Mouse (Mus musculus) olfactory bulb, adult 2 months (tissue): ENCODE data around the gene Pofut1. TPM values are rescaled to one million over a fixed set of nuclear protein-coding genes. Genes with fewer than 3 reads are reported as not detected.

Experiments used
- H3K27ac ChIP-seq: fragments of 200-500 bp; 2 replicates; pipeline ENCODE4 v1.5.1; 2012; ENCODE audit warnings: low read depth, low read length; ENCODE audit not compliant: insufficient read depth
- H3K4me1 ChIP-seq: fragments of 200-500 bp; 2 replicates; pipeline ENCODE4 v1.6.1; 2012; ENCODE audit warnings: low read length; ENCODE audit not compliant: control insufficient read depth, insufficient read depth
- H3K4me3 ChIP-seq: fragments of 200-500 bp; 2 replicates; pipeline ENCODE4 v1.5.1; 2012; ENCODE audit warnings: mild to moderate bottlenecking, low read depth, low read length, moderate library complexity; ENCODE audit not compliant: insufficient read depth
- CTCF ChIP-seq: fragments of 200-500 bp; IDR thresholded peaks from 2 replicates; pipeline ENCODE4 v1.5.1; 2012; ENCODE audit warnings: low read depth, mild to moderate bottlenecking, low read length, moderate library complexity; ENCODE audit not compliant: insufficient read depth
- POLR2A ChIP-seq: fragments of 200-500 bp; IDR thresholded peaks from 2 replicates; pipeline ENCODE4 v1.6.1; 2012; ENCODE audit warnings: mild to moderate bottlenecking, low read depth, low read length, moderate library complexity; ENCODE audit not compliant: insufficient read depth
- WGBS: fragments of 180-500 bp; shearing (Covaris S2); methylation state at CpG from one replicate; pipeline ENCODE4 v1.1.7; 2018; 5-methylcytosine and 5-hydroxymethylcytosine counted together
- polyA plus RNA-seq: library from polyadenylated mRNA; stranded (reverse); fragments of >200 nt; gene quantifications from 2 replicates; pipeline ENCODE4 v1.2.4, GENCODE M21; 2012; ENCODE audit warnings: low replicate concordance; ENCODE audit not compliant: missing spikeins, insufficient read depth, insufficient read length

The Pofut1 gene
- polyA plus RNA-seq, 1 experiment: not detected

GRCm38 (mm10) chr2:153298863-153299262 lies 57.5 kb downstream of the Pofut1 start:
- 37% methylated on average over 4 of the region's 4 CpGs for WGBS
- peaks cover 15% of the 10 kb centered on the region for H3K4me1 ChIP-seq
- no peak overlapping the region for H3K4me3 ChIP-seq
- H3K27ac ChIP-seq: no peak overlapping the region
- no peak for TF ChIP-seq POLR2A
- TF ChIP-seq CTCF: no peak

DNA sequence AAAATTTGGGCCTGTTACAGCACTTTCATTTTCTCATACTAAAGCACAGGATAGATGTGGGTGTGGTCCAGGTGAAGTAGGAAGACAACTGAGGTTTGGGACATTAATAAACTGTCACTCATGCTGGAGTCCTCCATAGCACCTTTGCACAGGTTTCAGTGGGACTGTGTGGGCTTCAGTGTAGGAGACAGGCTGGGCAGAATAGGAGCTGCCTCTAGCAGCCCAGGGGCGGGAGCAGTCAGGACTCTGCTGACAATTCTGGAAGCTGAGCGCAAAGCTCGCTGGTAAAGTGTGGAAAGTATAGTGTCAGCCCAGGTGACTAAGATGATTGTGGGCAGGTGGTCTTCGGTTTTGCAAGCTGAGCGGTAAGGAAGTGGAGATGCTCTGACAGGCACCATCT lies 59.8 kb downstream of the Pofut1 start:
- 89% methylated on average over 5 of the region's 5 CpGs for WGBS
- TF ChIP-seq POLR2A (no peak), CTCF (no peak)

DNA sequence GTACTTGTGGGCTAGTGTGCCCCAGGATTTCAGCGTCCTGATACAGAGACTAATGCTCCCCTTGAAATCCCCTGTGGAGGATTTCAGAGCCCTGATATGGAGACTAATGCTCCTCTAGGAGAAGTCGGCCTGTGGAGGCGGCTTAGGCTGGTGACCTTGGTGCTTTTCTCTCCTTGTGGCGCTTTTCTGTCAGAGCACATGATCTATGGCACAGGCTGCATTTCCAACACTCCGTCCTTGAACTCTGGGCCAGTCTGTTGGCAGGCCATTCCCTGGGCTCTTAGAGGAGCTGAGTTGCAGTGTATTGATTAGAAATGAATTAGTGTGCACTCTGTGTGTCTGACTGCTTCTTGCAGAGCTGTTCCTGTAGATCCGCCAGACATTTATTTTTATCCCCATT lies 63.9 kb downstream of the Pofut1 start:
- Histone ChIP-seq H3K4me1 (peaks cover 4% of the 10 kb centered on the region; the same call in 1 of the 2 replicates), H3K4me3 (no peak overlapping the region), H3K27ac (0 out of 2 replicates have a peak overlapping the region, but pooled peaks have one; percentile 21)
- TF ChIP-seq POLR2A (no peak), CTCF (no peak)
- WGBS: 77% methylated on average over 6 of the region's 6 CpGs

More for the DNA sequence above, 59.8 kb downstream of the Pofut1 start:
- no peak overlapping the region for H3K4me3 ChIP-seq
- H3K27ac ChIP-seq: no peak overlapping the region
- H3K4me1 ChIP-seq: peaks cover 17% of the 10 kb centered on the region

GRCm38 (mm10) chr2:153308586-153308985 lies 67.3 kb downstream of the Pofut1 start:
- Histone ChIP-seq H3K27ac (no peak overlapping the region), H3K4me3 (no peak overlapping the region), H3K4me1 (peaks cover 4% of the 10 kb centered on the region; the same call in 1 of the 2 replicates)
- 84% methylated on average over 7 of the region's 7 CpGs for WGBS
- TF ChIP-seq POLR2A (no peak), CTCF (no peak)

DNA sequence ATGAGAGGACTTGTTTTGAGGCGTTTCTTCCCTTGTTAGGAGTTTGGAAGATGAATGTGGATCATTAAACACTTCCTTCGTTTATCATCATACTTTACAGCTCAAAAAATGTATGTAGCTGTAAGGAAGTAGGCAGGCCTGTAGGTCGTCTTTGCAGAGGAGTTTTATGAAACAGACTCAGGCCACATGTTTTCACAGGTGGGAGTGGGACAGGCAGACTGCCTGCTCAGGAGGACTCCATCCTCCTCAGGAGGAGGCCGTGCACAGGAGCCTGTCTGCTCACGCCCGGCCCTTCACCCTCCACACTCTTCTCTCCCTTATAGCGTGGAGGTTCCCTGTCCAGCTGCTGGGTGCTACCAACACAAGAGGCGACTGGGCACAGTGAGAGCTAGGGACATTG lies 67.8 kb downstream of the Pofut1 start:
- no peak overlapping the region for H3K4me3 ChIP-seq
- peaks cover 4% of the 10 kb centered on the region; the same call in 1 of the 2 replicates for H3K4me1 ChIP-seq
- WGBS: 81% methylated on average over 8 of the region's 8 CpGs
- no peak overlapping the region for H3K27ac ChIP-seq
- no peak for TF ChIP-seq POLR2A
- TF ChIP-seq CTCF: no peak

DNA sequence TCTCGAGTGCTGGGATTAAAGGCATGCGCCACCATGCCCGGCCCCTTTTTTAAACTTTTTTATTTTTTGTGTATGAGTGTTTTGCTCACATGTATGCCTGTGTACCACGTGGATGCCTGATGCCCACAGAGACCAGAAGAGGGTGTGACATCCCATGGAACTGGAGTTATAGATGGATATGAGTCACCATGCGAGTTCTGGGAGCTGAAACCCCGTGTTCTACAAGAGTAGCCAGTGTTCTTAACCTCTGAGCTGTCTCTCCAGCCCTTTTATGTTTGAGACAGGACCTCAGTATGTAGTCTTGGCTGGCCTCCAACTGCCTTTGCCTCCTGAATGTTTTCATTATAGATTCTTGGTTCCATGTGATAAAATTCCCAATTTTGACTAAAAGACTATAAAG lies 68.9 kb downstream of the Pofut1 start:
- no peak overlapping the region for H3K4me3 ChIP-seq
- TF ChIP-seq CTCF (no peak), POLR2A (no peak)
- no peak overlapping the region for H3K27ac ChIP-seq
- H3K4me1 ChIP-seq: peaks cover 1% of the 10 kb centered on the region; the same call in 1 of the 2 replicates
- 69% methylated on average over 6 of the region's 6 CpGs for WGBS

GRCm38 (mm10) chr2:153312884-153313283 lies 71.6 kb downstream of the Pofut1 start:
- WGBS: 88% methylated on average over 9 of the region's 9 CpGs
- H3K27ac ChIP-seq: no peak overlapping the region
- H3K4me3 ChIP-seq: no peak overlapping the region
- no peaks in the 10 kb centered on the region for H3K4me1 ChIP-seq
- TF ChIP-seq CTCF: no peak
- TF ChIP-seq POLR2A: no peak

- no peak overlapping the region for H3K27ac ChIP-seq
- 88% methylated on average over 4 of the region's 4 CpGs for WGBS
- H3K4me3 ChIP-seq: no peak overlapping the region
- no peaks in the 10 kb centered on the region for H3K4me1 ChIP-seq
- TF ChIP-seq CTCF (no peak), POLR2A (no peak)
Measured at GRCm38 (mm10) chr2:153318408-153318807, 77.1 kb downstream of the Pofut1 start.

GRCm38 (mm10) chr2:153319036-153319643 lies 77.8 kb downstream of the Pofut1 start:
- H3K27ac ChIP-seq: no peak overlapping the region
- H3K4me1 ChIP-seq: no peaks in the 10 kb centered on the region
- no peak for TF ChIP-seq POLR2A
- TF ChIP-seq CTCF: no peak
- H3K4me3 ChIP-seq: no peak overlapping the region
- WGBS: 86% methylated on average over 8 of the region's 8 CpGs

Other genes starting within 250 kb of the Pofut1 start
- not detected in 2 replicates for gene Pdrg1, start 226.1 kb upstream of the Pofut1 start, polyA plus RNA-seq
- not detected in 2 replicates for gene Xkr7, start 209.7 kb upstream of the Pofut1 start, polyA plus RNA-seq
- not detected in 2 replicates for gene Ccm2l, start 175.6 kb upstream of the Pofut1 start, polyA plus RNA-seq
- not detected in 2 replicates for gene Hck, start 133.1 kb upstream of the Pofut1 start, polyA plus RNA-seq
- gene Tm9sf4, start 80.2 kb upstream of the Pofut1 start, polyA plus RNA-seq: not detected in 2 replicates
- not detected in 2 replicates for gene Tspyl3, start 16.1 kb upstream of the Pofut1 start, polyA plus RNA-seq
- not detected in 2 replicates for gene Plagl2, start 107 bp upstream of the Pofut1 start, polyA plus RNA-seq
- gene Kif3b, start 49.9 kb downstream of the Pofut1 start, polyA plus RNA-seq: not detected in 2 replicates
- 329 TPM in 1 of 2 replicates, not detected in the other for gene Asxl1, start 104.3 kb downstream of the Pofut1 start, polyA plus RNA-seq